ENCODE assay signal across 25 mouse cellular contexts in the genomic region with DNA sequence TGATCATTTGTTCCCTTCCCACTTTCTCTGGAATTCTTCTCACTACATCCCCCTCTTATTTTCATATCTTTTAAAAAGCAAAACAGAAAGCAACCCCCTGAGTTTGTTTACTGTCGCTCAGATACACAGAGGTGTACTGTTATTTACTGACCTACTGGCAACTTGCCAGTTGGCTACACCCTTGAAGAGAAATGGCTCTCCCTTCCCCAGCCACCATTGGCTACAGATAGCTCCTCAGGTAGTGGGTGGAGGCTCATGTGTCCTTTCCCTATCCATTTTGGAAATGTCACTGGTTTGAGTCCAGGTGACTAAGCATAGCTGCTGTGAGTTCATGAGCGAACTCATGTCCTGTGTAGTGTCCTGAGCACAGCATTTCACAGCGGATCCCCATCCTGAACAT. TPM values are rescaled to one million over a fixed set of nuclear protein-coding genes. Genes with fewer than 3 reads are reported as not detected.
A peak's percentile ranks its signal among the peaks of the same experiment; 100 is the strongest.
DNase-seq lines count a peak whose midpoint lies in the region; ATAC-seq and TF ChIP-seq lines count a peak whose summit lies in the region.
"Had no signal": no experiment of that assay in that cellular context is flagged by ENCODE, and none has a peak within 500 bp of the region (broad histone marks: within the 10 kb centered on the region; RNA-seq: fewer than 3 reads in every experiment).

No protein-coding gene starts in this region.

- no peaks in the 10 kb centered on the region for H3K4me1 ChIP-seq in liver, postnatal 0 days (ENCODE audit: insufficient read depth)
- 0 out of 2 replicates have a peak, but pooled peaks cover 2% of the 10 kb centered on the region for H3K4me1 ChIP-seq in liver, embryonic 11.5 days (replicated peaks; ENCODE audit: control insufficient read depth, insufficient read depth, low read length)

- no peak overlapping the region for H3K4me2 ChIP-seq in liver, postnatal 0 days (ENCODE audit: low read depth, low read length)
- H3K4me2 ChIP-seq in liver, embryonic 11.5 days, result no peak overlapping the region
- H3K4me2 ChIP-seq: embryonic facial prominence, embryonic 12.5 days; forebrain, embryonic 13.5 days; forebrain, embryonic 15.5 days had no signal

- ATAC-seq in liver, postnatal 0 days, result peak; percentile 61; the same call in 1 of the 2 replicates
- no peak for ATAC-seq in liver, embryonic 11.5 days (replicated peaks; ENCODE audit: low FRiP score)
- ATAC-seq: forebrain, embryonic 13.5 days; forebrain, embryonic 15.5 days; forebrain, postnatal 0 days; Patski had no signal

- no peak for TF ChIP-seq CTCF in layer of hippocampus, adult 2 months (conservative IDR thresholded peaks at IDR 0.05)
- TF ChIP-seq CTCF in liver, postnatal 0 days (IDR thresholded peaks at IDR 0.05; ENCODE audit: low read depth), result no peak

- peak overlapping the region; percentile 32 for H3K27ac ChIP-seq in layer of hippocampus, adult 2 months
- H3K27ac ChIP-seq in liver, postnatal 0 days (ENCODE audit: low read depth), result no peak overlapping the region
- H3K27ac ChIP-seq in liver, embryonic 11.5 days (ENCODE audit: low read depth, low read length), result no peak overlapping the region
- H3K27ac ChIP-seq: embryonic facial prominence, embryonic 10.5 days; embryonic facial prominence, embryonic 12.5 days; forebrain, embryonic 13.5 days; forebrain, embryonic 15.5 days had no signal

- H3K9me3 ChIP-seq in liver, postnatal 0 days (ENCODE audit: low read length), result no peaks in the 10 kb centered on the region
- H3K9me3 ChIP-seq in liver, embryonic 11.5 days (ENCODE audit: control insufficient read depth, low read length), result no peaks in the 10 kb centered on the region
- H3K9me3 ChIP-seq: embryonic facial prominence, embryonic 10.5 days; embryonic facial prominence, embryonic 12.5 days; forebrain, embryonic 13.5 days; forebrain, embryonic 15.5 days; G1E had no signal

- DNase-seq in layer of hippocampus, adult 2 months (ENCODE audit: low spot score in 2 of 2), result no peak
- DNase-seq in layer of hippocampus, adult 9-10 months (ENCODE audit: low spot score), result no peak
- no peak for DNase-seq in liver, postnatal 0 days
- DNase-seq in liver, embryonic 11.5 days (ENCODE audit: low spot score), result no peak
- DNase-seq in ES-CJ7 (ENCODE audit: low read depth, low spot score), result peak; percentile 25
- peak; percentile 66 for DNase-seq in ZHBTc4 (ENCODE audit: low read depth, low spot score)
- DNase-seq in adrenal gland, postnatal 14 days, result no peak
- DNase-seq in left cerebral cortex, adult 9 months (ENCODE audit: low spot score in 2 of 2), result no peak
- DNase-seq: adrenal gland, adult 2 months; adrenal gland, postnatal 10 days; adrenal gland, postnatal 36 days; cerebellum, adult 11-12 months; cerebellum, adult 2 months; cerebellum, adult 9-10 months; cerebellum, postnatal 10 days; cerebellum, postnatal 25 days; forebrain, postnatal 0 days had no signal

- H3K36me3 ChIP-seq in liver, postnatal 0 days (replicated peaks; ENCODE audit: insufficient read depth, low read length), result no peaks in the 10 kb centered on the region
- no peaks in the 10 kb centered on the region for H3K36me3 ChIP-seq in liver, embryonic 11.5 days (ENCODE audit: control insufficient read depth, insufficient read depth, low read length)
- H3K36me3 ChIP-seq: embryonic facial prominence, embryonic 10.5 days; embryonic facial prominence, embryonic 12.5 days; forebrain, embryonic 15.5 days; G1E had no signal

- H3K9ac ChIP-seq in liver, postnatal 0 days (replicated peaks), result no peak overlapping the region
- H3K9ac ChIP-seq in liver, embryonic 11.5 days (ENCODE audit: low read depth, low read length), result no peak overlapping the region
- H3K9ac ChIP-seq: embryonic facial prominence, embryonic 12.5 days; forebrain, embryonic 13.5 days; forebrain, embryonic 15.5 days; forebrain, postnatal 0 days had no signal

- H3K27me3 ChIP-seq in liver, postnatal 0 days (ENCODE audit: insufficient read depth, low read length), result no peaks in the 10 kb centered on the region
- no peaks in the 10 kb centered on the region for H3K27me3 ChIP-seq in liver, embryonic 11.5 days (replicated peaks; ENCODE audit: control insufficient read depth, insufficient read depth, low read length)
- H3K27me3 ChIP-seq: embryonic facial prominence, embryonic 12.5 days; forebrain, embryonic 13.5 days; forebrain, embryonic 15.5 days had no signal

- TF ChIP-seq EP300 in liver, postnatal 0 days (IDR thresholded peaks at IDR 0.05; ENCODE audit: low read depth), result no peak

- no peak overlapping the region for H3K4me3 ChIP-seq in layer of hippocampus, adult 2 months
- H3K4me3 ChIP-seq in liver, postnatal 0 days (ENCODE audit: low read depth, low read length), result no peak overlapping the region
- no peak overlapping the region for H3K4me3 ChIP-seq in liver, embryonic 11.5 days (ENCODE audit: low read depth, low read length)
- H3K4me3 ChIP-seq: embryonic facial prominence, embryonic 10.5 days; embryonic facial prominence, embryonic 12.5 days; forebrain, embryonic 13.5 days; forebrain, embryonic 15.5 days had no signal

- WGBS in liver, postnatal 0 days (ENCODE audit: insufficient replicate concordance), result 65% methylated on average over 3 of the region's 3 CpGs
- 81% methylated on average over 3 of the region's 3 CpGs for WGBS in liver, embryonic 11.5 days

RNA-seq across cellular contexts. Expression of gene Kctd6, which starts 12.2 kb away (rescaled TPM):
- 10 to 100 TPM; 69.1 to 79.4 TPM for total RNA-seq in layer of hippocampus, adult 2 months (2021)
- 9.7 and 10.0 TPM in 2 replicates for polyA plus RNA-seq in liver, postnatal 0 days (2015; fragmentation: Nextera tagmentation; extraction: Ambion mirVana)
- polyA plus RNA-seq in liver, embryonic 11.5 days (2014; fragmentation: Nextera tagmentation; extraction: Ambion mirVana), result 9.0 and 10.6 TPM in 2 replicates
- total RNA-seq in adrenal gland, postnatal 14 days (2021), result 12.3 and 15.4 TPM in 2 replicates

RNA-seq across cellular contexts. Expression of gene Pdhb, which starts 28.9 kb away (rescaled TPM):
- 100 to 1,000 TPM; 176 to 185 TPM for total RNA-seq in layer of hippocampus, adult 2 months (2021)
- 119 and 125 TPM in 2 replicates for polyA plus RNA-seq in liver, postnatal 0 days (2015; fragmentation: Nextera tagmentation; extraction: Ambion mirVana)
- 196 and 210 TPM in 2 replicates for polyA plus RNA-seq in liver, embryonic 11.5 days (2014; fragmentation: Nextera tagmentation; extraction: Ambion mirVana)
- total RNA-seq in adrenal gland, postnatal 14 days (2021), result 450 and 471 TPM in 2 replicates

RNA-seq across cellular contexts. Expression of gene Acox2, which starts 57.4 kb away (rescaled TPM):
- not detected for total RNA-seq in layer of hippocampus, adult 2 months (2021)
- 64.9 and 66.7 TPM in 2 replicates for polyA plus RNA-seq in liver, postnatal 0 days (2015; fragmentation: Nextera tagmentation; extraction: Ambion mirVana)
- polyA plus RNA-seq in liver, embryonic 11.5 days (2014; fragmentation: Nextera tagmentation; extraction: Ambion mirVana), result 1.0 and 1.2 TPM in 2 replicates
- 2.2 and 30.4 TPM in 2 replicates for total RNA-seq in adrenal gland, postnatal 14 days (2021)
- total RNA-seq: G1E had no signal
- polyA plus RNA-seq: C2C12; embryonic facial prominence, embryonic 10.5 days; embryonic facial prominence, embryonic 12.5 days; forebrain, embryonic 11.5 days; forebrain, embryonic 13.5 days; forebrain, embryonic 15.5 days; G1E had no signal

Comparison
In these comparisons a context has a peak if more than half of its experiments do, and no peak if none do; other contexts are left out.
1. DNase-seq: peak in ES-CJ7 (single experiment) and ZHBTc4 (single experiment); none in layer of hippocampus, adult 2 months (0 of 2), layer of hippocampus, adult 9-10 months (single experiment), liver, postnatal 0 days (single experiment), liver, embryonic 11.5 days (single experiment), adrenal gland, postnatal 14 days (single experiment) and left cerebral cortex, adult 9 months (0 of 2).